Mouse (Mus musculus): ENCODE data around the gene Npas2. TPM values are rescaled to one million over a fixed set of nuclear protein-coding genes. Genes with fewer than 3 reads are reported as not detected.

The Npas2 gene
- total RNA-seq, 1 experiment from 2014 or later, result not detected

DNA sequence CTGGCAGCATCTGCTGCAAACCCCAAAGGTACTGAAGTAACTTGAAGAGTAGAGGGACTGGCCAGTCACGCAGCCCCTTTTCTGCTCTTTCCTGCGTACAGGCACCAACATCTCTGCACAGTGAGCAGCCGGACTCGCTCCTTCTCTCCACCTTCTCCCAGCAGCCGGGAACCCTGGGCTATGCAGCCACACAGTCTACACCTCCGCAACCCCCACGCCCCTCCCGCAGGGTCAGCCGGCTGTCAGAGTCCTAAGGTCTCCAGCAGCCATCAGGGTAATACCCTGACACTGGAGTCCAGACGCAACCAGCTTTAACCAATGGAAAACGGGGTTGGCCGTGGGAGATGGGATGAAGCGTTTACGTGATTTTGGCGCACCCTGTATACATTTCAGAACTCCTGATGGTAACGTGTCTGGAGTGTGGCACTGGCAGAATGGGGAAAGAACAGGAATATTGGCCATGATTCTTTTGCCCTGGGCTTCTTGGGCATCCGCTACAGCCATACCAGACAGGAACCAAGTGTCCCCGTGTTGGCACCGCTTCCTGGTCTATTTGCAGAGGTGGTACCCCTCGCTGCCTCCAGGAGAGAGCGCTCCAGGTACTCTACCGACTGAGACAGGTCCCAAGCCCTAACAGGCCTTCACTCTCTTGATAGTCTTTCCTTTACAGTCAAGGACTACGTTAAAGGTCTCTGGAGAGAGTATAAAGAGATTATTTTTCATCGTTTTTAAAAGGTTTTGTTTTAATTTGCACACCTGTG, 168.4 kb downstream of the Npas2 start:
- ATAC-seq (ENCODE audit: extremely low read depth, insufficient number of reproducible peaks, low FRiP score, poor library complexity, severe bottlenecking), result no peak

DNA sequence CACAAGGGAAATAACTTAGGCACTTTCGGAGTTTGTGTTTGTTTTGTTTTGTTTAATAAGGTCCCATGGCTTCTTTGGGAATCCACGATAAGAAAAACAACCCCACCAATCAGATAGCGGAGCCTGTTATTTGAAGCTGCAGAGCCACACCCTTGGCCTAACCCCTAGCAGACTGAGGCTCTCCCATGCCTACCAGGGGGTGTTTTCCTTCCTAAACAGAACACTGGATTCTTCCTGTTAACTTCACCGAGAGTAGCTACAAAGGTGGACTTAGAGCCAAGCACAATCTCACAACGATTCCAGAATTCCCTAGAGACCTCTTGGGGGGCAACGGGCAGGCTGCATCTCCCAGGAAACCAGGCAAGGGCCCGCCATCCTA, 169.0 kb downstream of the Npas2 start:
- no peak for ATAC-seq (ENCODE audit: extremely low read depth, insufficient number of reproducible peaks, low FRiP score, poor library complexity, severe bottlenecking)

DNA sequence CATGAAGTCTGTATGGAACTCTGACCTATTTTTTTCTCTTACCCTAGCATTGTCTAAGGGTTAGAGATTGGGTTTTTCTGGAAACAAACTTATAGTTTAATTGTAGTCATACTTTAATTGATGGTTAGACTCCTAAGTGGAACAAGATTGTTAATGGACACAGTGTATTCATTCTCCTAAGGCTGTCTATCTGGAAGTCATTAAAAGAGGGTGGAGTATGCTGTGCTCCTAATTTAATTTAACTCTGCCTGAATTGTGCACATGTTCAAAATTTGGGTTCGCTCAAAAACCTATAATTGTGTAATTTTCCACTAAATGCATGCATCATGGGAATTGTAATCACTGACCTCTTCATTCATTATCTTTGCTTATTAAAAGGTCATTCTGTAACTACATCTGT, 172.0 kb downstream of the Npas2 start:
- no peak for ATAC-seq (ENCODE audit: extremely low read depth, insufficient number of reproducible peaks, low FRiP score, poor library complexity, severe bottlenecking)

DNA sequence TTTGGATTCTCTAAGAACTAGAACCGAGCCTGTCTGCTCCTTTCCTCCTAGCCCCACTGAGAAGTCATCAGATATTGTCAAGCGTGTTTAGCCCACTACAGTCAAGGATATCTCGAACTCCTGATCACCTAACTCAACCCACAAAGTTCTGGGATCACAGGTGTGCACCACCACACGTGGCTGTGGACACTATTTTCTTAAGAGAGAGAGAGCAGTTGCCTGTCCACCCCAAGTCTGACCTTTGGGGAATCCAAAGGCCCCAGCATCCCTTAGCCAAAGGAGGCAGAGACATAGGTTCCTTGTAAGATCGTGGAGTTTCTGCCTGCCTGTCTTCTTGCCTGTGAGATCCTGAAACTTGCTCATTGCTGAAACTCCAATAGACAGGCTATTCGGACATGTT, 173.5 kb downstream of the Npas2 start:
- ATAC-seq (ENCODE audit: extremely low read depth, insufficient number of reproducible peaks, low FRiP score, poor library complexity, severe bottlenecking), result no peak

DNA sequence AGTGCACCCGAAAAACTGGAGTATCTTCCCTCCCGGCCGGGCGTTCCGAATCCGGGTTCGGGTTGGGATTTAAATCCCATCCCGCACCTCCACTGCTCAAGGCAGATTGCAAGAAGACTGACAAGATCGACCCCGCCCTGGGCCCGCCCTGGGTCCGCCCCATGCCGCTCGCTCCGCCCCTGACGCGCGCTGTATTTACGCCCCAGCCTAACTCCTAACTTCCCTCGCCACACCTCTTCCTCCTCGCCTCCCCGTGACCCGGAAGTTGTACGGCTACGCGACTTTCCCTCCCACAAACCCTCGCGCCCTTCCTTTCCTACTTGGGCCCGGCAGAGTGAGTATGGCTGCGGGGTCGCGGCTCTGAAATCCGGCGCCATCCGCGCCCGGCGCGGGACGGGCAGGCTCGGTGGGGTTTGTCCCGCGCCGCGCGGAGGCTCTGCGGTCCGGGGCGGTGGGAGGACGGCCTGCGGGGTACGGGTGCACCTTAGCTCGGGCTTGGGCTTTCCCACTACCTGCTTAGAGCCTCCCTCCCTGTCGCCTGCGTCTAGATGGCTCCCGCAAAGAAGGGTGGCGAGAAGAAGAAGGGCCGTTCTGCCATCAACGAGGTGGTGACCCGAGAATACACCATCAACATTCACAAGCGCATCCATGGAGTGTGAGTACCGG, 174.2 kb downstream of the Npas2 start, which contains the start of gene Rpl31:
TSS of gene Rpl31 (plus strand) at position 242 of the 666 bp plus-strand sequence.
- ATAC-seq (ENCODE audit: extremely low read depth, insufficient number of reproducible peaks, low FRiP score, poor library complexity, severe bottlenecking), result peak; percentile 100

DNA sequence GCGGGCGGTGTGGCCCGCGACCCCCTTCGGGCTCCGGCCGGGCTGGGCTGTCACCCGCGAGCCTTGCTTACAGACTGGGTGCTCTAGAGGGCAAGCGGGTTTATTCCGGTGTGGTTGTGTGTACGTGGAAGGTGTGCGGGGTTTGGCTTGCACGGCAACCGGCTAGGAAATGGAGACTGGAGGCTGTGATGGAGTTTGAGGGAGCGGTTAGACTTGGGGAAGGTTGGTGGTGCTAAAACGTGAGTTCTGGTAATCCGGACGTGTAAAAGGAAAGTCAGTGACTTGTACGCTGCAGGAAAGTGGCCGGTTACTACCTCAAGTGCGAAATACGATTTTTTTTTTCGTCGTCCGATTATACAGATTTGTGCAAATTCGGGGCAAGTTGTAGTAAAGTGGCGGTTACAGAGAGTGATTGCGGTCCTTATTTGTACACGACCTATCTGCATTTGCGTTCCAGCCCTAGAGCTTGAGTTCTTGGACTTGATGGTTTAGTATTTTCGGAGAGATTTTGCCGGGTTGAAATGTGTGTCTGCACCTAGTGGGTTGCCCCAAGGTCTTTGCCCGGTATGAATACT, 174.8 kb downstream of the Npas2 start:
- ATAC-seq (ENCODE audit: extremely low read depth, insufficient number of reproducible peaks, low FRiP score, poor library complexity, severe bottlenecking), result no peak

DNA sequence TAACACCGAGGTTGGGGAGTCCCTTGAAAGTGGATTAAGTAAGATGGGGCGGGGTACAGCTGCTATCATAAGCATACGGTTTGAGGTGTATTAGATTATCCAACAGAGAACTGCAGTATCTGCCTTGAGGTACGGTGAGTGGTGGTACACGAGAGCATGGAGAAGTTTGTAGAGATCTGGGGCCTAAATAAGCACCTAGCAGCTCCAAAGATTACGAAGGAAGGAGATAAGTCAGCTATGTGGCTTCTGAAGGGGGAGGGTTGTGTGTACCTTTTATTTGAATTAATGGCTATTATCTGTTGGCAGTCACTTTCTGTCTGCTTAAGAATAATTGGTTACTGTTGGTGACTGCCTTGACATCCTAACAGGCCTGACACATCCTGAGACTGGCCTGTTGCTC, 176.9 kb downstream of the Npas2 start:
- ATAC-seq (ENCODE audit: extremely low read depth, insufficient number of reproducible peaks, low FRiP score, poor library complexity, severe bottlenecking), result no peak

DNA sequence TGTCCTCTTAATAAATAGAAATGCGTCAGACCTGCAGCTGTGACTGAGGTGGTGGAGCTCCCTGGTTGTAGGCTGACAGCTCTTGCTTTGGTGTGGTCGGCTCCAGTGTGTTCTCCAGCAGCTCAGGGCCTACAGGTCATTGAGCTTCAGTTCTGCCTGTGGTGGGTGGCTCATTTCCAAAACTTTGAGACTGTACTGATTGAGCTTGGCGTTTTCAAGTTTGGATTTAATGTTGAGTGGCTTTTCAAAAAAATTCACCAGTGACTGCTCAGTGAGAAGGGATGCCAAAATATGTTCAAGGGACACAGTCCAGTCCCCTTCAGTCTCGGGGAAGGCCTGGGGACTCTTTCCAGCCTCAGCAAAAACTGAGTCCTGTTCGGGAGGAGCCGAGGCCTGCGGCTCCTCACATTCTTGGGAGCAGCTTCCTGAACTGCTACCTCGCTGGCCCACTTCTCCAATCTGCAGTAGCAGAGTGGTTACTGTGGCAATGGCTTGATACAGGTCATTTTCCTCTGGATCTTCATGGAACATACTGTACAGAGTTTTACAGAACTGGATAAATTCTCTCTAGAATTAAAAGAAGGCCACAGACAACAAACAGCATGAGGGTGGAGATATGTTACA, 178.8 kb downstream of the Npas2 start:
- no peak for ATAC-seq (ENCODE audit: extremely low read depth, insufficient number of reproducible peaks, low FRiP score, poor library complexity, severe bottlenecking)

DNA sequence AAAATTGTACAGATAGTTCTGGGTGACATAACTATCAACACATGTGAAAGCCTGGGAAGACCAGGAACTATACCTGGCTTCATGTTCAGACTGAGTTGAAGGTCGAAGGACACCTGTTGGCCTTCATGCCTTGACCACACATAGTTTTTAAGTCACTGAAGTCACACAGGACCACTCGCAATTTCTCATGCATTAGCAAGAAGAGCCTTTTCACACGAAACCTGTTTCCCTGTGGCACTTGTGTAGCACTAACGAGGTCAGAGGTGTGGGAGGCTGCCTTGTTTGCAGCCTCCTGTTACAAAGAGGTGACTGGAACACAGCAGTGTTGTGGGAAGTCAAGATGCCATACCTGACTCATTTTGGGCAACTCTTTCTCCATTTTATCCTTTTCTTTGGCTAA, 179.8 kb downstream of the Npas2 start:
- ATAC-seq (ENCODE audit: extremely low read depth, insufficient number of reproducible peaks, low FRiP score, poor library complexity, severe bottlenecking), result no peak

DNA sequence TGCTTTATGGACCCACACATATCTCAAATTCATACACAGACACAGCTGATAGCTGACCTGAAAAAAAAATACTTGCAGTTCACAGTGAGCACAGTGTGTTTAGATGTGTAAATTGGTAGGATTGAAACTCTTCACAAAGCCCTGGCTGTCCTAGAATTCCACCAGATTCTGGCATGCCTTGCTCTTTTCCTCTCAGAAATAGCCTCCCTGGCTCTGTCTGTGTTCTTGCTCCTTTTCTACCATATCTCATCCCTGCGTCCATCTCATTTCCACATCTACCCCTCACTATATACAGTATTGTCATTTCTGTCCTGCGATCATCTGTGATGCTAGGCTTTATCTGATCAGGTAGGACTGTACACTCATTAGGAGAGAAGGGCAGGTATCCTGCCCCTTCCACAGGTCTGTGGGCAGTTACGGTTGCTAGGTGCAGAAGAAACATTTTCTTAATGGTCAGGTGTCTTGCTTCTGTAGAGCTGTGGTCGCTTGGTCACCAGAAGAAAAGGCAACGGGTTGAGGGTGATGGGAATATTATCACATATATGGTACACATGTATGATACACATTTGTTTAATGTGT, 180.8 kb downstream of the Npas2 start:
- ATAC-seq (ENCODE audit: extremely low read depth, insufficient number of reproducible peaks, low FRiP score, poor library complexity, severe bottlenecking), result no peak

DNA sequence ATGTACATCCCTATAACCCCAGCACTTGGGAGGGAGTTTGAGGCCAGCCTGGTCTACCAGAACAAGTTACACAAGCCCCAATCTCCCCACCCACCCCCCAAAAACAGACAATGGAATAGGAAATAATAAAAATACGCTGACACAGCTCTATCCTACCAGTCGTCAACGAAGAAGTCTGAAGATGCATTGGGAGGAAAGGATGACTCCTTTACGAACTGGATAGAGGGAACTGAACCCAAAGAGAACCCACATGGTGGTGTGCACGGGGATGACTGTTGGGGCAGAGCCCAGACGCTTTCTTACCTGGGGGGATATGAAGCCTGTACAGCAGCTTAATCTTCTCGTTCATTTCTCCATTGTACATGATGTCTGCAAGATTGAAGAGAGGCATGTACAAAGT, 182.6 kb downstream of the Npas2 start:
- ATAC-seq (ENCODE audit: extremely low read depth, insufficient number of reproducible peaks, low FRiP score, poor library complexity, severe bottlenecking), result no peak

DNA sequence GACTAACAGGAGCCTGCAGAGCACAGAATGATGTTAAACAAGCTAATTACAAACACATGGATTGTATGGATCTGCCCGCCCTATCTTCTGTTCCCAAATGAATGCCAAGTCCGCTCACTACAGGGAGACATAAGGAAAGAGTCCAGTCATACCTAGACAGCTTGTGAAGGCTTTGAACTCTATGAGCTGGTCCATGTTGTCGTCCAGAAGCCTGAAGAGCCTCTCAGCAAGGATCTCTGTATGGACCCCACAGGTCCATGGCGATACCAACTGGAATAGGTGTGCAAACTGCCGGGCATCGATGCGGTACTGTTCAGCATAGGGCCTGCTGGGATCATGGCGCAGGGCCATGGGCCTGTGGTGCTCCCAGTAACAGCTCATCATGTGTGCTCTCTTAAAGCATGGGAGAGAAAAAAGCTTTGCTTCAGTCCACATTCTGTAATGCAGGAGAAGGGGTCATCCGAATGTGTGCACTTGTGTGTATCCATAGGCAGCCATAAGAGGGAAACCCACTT, 183.3 kb downstream of the Npas2 start:
- ATAC-seq (ENCODE audit: extremely low read depth, insufficient number of reproducible peaks, low FRiP score, poor library complexity, severe bottlenecking), result no peak

DNA sequence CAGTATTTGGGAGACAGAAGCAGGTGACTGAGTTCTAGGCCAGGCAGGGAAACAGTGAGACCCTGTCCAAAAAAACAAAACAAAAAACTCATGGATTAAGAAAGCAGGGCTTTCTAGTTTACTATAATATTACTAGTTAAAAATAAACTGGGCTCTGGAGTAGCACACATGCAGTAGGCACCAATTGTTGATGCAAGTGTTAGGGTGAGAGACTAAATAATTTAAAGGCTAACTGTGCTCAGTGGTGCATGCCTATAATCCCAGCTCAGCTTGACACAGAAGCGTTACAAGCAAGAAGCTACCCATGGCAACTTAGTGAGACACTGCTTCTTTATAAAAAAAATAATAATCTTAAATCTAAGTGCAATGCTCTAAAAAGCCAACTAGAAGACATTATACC, 185.0 kb downstream of the Npas2 start:
- no peak for ATAC-seq (ENCODE audit: extremely low read depth, insufficient number of reproducible peaks, low FRiP score, poor library complexity, severe bottlenecking)

DNA sequence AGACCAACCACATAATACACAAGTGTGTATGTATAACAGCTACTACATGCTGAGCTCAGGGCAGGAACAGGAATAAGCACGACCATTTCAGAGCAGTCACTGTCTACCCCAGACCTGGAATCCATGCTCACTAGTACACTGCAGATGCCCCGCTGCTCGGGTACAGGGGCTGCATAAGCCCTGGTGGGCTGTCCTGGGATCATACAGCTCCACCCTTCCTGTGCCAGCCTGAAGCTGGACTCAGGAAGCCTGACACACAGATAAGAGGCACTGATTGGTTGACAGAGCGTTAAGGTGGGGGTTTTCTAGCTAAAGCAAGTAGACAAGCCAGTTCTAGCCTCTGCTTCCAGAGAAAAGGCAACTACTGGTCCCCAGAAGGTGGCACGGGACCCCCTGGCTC, 185.5 kb downstream of the Npas2 start:
- ATAC-seq (ENCODE audit: extremely low read depth, insufficient number of reproducible peaks, low FRiP score, poor library complexity, severe bottlenecking), result no peak

DNA sequence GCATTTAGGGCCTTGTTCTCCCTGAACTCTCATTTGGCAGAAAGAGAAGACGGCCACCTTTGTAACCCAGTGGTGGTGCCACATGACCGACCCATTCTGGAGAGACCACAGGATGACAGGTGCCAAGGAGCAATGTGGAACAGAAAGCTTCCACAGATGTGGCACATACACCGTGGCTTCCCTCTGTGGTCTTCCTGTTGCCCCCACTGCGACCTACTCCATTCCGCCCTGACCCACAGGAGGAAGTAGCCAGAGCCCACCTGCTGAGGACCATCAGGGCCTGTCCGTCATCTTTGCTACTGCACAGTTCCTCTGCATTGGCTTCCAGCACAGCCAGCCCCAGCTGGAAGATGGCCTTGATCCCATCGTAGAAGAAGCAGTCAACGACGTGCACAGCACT, 187.5 kb downstream of the Npas2 start:
- no peak for ATAC-seq (ENCODE audit: extremely low read depth, insufficient number of reproducible peaks, low FRiP score, poor library complexity, severe bottlenecking)

DNA sequence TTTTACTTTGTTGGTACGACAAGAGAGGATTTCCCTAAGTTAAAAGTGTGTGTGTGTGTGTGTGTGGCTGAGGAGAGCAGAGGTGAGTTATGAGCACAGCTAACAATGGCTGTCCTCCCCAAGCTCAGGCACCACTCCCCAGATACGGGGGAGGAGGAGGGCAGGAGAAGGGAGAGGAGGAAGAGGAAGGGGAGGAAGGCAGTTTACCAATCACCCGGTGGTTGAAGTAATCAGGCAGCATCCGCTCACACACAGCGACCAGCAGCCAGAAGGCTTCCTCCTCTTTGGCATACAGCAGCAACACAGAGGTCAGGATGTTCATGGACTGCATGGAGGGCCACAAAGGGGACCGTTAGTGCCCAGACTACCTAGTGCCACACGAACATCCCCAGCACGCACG, 191.4 kb downstream of the Npas2 start:
- ATAC-seq (ENCODE audit: extremely low read depth, insufficient number of reproducible peaks, low FRiP score, poor library complexity, severe bottlenecking), result no peak

DNA sequence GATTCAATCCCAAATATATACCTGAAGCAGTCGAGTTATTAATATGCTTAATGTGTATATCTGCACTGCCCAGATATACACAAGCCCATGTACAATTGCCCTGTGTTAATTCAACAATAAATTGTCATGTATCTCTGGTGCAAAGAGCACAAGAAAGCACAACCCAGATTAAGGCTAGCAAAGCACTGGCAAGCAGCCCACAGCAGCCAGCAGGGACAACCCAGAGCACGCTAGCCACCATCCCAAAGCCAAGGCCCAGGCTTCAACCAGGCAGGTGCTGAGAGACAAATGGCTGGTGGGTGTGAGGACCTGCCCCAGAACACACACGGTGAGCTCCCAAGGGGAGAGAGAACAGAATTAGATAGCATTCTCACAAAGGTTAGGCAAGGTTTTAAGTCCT, 192.9 kb downstream of the Npas2 start:
- no peak for ATAC-seq (ENCODE audit: extremely low read depth, insufficient number of reproducible peaks, low FRiP score, poor library complexity, severe bottlenecking)

DNA sequence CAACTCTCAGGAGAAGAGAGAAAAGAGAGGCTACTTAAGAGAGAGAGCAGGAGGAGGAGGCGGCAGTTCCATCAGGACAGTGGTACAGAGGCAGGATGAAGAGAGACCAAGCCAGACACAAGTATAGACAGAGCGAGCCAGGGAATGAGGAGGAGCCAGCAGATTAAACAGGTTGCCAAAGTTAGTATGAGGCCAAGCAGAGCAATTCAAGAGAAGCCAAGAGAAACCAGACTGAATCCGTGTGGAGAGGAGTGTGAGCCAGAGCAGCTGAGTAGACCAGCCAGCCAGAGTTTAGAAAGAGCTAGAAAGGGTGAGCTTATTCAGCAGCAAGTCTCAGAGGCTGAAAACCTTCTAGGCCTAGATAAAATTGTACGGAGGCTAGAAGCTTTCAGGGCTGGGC, 194.0 kb downstream of the Npas2 start:
- ATAC-seq (ENCODE audit: extremely low read depth, insufficient number of reproducible peaks, low FRiP score, poor library complexity, severe bottlenecking), result no peak

DNA sequence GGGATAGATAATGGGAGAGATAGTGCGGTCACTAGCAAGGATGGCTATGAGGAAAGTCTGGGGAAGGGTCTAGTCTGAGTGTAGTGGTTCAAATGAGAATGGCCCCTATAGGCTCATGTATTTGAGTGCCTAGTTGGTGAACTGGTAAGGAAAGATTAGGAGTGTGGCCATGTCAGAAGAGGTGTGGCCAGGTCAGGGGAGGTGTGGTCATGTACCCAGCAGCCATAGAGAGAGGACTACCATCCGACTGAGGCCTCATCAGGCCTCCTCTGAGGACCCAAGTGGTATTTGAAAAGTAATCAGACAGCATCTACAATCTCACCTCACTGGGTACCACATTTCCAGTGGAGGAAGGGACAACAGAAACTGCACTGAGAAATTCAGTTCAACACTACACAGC, 194.6 kb downstream of the Npas2 start:
- ATAC-seq (ENCODE audit: extremely low read depth, insufficient number of reproducible peaks, low FRiP score, poor library complexity, severe bottlenecking), result no peak
